Mouse (Mus musculus) heart, adult 2 months (tissue): ENCODE measurements around the gene Evpl. TPM values are rescaled to one million over a fixed set of nuclear protein-coding genes. Genes with fewer than 3 reads are reported as not detected.

Source experiments
- DNase-seq, 2 experiments: peaks; one replicate each; pipeline ENCODE4 v3.0.0; 2021
- H3K27ac ChIP-seq: fragments of 200-600 bp; 2 replicates; pipeline ENCODE4 v1.8.1; 2022
- H3K27me3 ChIP-seq: fragments of 200-500 bp; 2 replicates; pipeline ENCODE4 v1.6.1; 2012; ENCODE audit warnings: mild to moderate bottlenecking, low read length, inconsistent platforms, mixed read lengths; ENCODE audit not compliant: control insufficient read depth, insufficient read depth
- H3K36me3 ChIP-seq: fragments of 200-500 bp; 2 replicates; pipeline ENCODE4 v1.6.1; 2012; ENCODE audit warnings: low read length, inconsistent platforms; ENCODE audit not compliant: control insufficient read depth, insufficient read depth
- H3K4me1 ChIP-seq: fragments of 200-500 bp; 2 replicates; pipeline ENCODE4 v1.6.1; 2011; ENCODE audit warnings: low read length; ENCODE audit not compliant: control insufficient read depth, insufficient read depth
- H3K4me3 ChIP-seq: fragments of 200-600 bp; 2 replicates; pipeline ENCODE4 v1.8.1; 2022
- H3K79me2 ChIP-seq: fragments of 200-500 bp; replicated peaks from 2 replicates; pipeline ENCODE4 v1.6.1; 2012; ENCODE audit warnings: mild to moderate bottlenecking, inconsistent platforms, low read length, moderate library complexity, mixed read lengths; ENCODE audit not compliant: control insufficient read depth, insufficient read depth
- H3K9ac ChIP-seq: fragments of 200-500 bp; 2 replicates; pipeline ENCODE4 v1.6.1; 2012; ENCODE audit warnings: low read depth, mild to moderate bottlenecking, control low read depth, inconsistent platforms, low read length, mixed read lengths
- CTCF ChIP-seq: fragments of 200-600 bp; IDR thresholded peaks from 2 replicates; pipeline ENCODE4 v1.8.1; 2022; ENCODE audit warnings: antibody characterized with exemption, mild to moderate bottlenecking, moderate library complexity
- EP300 ChIP-seq: fragments of 200-500 bp; IDR thresholded peaks from 2 replicates; pipeline ENCODE4 v1.6.1; 2011; ENCODE audit warnings: low read depth, low read length, control low read depth; ENCODE audit not compliant: insufficient read depth
- POLR2A ChIP-seq: fragments of 200-500 bp; IDR thresholded peaks from 2 replicates; pipeline ENCODE4 v1.6.1; 2011; ENCODE audit warnings: mild to moderate bottlenecking, low read depth, low read length, control low read depth; ENCODE audit not compliant: insufficient read depth
- WGBS: fragments of 180-500 bp; shearing (Covaris S2); methylation state at CpG from one replicate; pipeline ENCODE4 v1.1.7; 2018; 5-methylcytosine and 5-hydroxymethylcytosine counted together
- intact Hi-C: fragments of 180-260 bp; cut with DNase I; formaldehyde crosslinking; loops from one replicate; pipeline ENCODE4 v1.15.1; 2025
- polyA plus RNA-seq: library from polyadenylated mRNA; depleted of rRNA; stranded (reverse); fragments of >200 nt; gene quantifications from 2 replicates; pipeline ENCODE4 v1.2.3, GENCODE M21; 2012; rRNA removed
- total RNA-seq, 2 experiments: library from RNA; stranded (reverse); gene quantifications; 2 replicates each; pipeline ENCODE4 v1.2.3; 2021

The Evpl gene
- total and polyA plus RNA-seq, 3 experiments, result 0.29 to 0.50 (median 0.39) TPM

GRCm38 (mm10) chr11:116186360-116186759, 51.5 kb downstream of the Evpl start:
- Histone ChIP-seq H3K4me3 (no peak overlapping the region), H3K9ac (no peak overlapping the region), H3K4me1 (peaks cover 12% of the 10 kb centered on the region), H3K79me2 (peaks cover 9% of the 10 kb centered on the region), H3K27ac (no peak overlapping the region), H3K27me3 (no peaks in the 10 kb centered on the region), H3K36me3 (peaks cover 13% of the 10 kb centered on the region)
- 81% methylated on average over 11 of the region's 11 CpGs for WGBS
- DNase-seq, result no peak
- intact Hi-C loops, result no loop called here
- no peak for TF ChIP-seq CTCF
- TF ChIP-seq POLR2A, result no peak
- TF ChIP-seq EP300, result no peak

- no peak for DNase-seq
- peaks cover 12% of the 10 kb centered on the region for H3K4me1 ChIP-seq
- peaks cover 7% of the 10 kb centered on the region for H3K79me2 ChIP-seq
- WGBS, result 54% methylated on average over 3 of the region's 3 CpGs
- no peak overlapping the region for H3K4me3 ChIP-seq
- no peaks in the 10 kb centered on the region for H3K27me3 ChIP-seq
- no peak overlapping the region for H3K9ac ChIP-seq
- no peak overlapping the region for H3K27ac ChIP-seq
- no peak for TF ChIP-seq EP300
- TF ChIP-seq CTCF, result no peak
- no peak for TF ChIP-seq POLR2A
- peaks cover 13% of the 10 kb centered on the region for H3K36me3 ChIP-seq
- intact Hi-C loops, result no loop called here
Measured at GRCm38 (mm10) chr11:116185836-116186235, 52.0 kb downstream of the Evpl start.

- H3K79me2 ChIP-seq, result no peaks in the 10 kb centered on the region
- WGBS, result 88% methylated on average over 20 of the region's 20 CpGs
- no peak overlapping the region for H3K27ac ChIP-seq
- no peak overlapping the region for H3K9ac ChIP-seq
- intact Hi-C loops, result no loop called here
- DNase-seq, result no peak
- H3K4me1 ChIP-seq, result no peaks in the 10 kb centered on the region
- H3K4me3 ChIP-seq, result no peak overlapping the region
- no peaks in the 10 kb centered on the region for H3K27me3 ChIP-seq
- no peak for TF ChIP-seq EP300
- no peak for TF ChIP-seq POLR2A
- no peak for TF ChIP-seq CTCF
- H3K36me3 ChIP-seq, result no peaks in the 10 kb centered on the region
Measured at GRCm38 (mm10) chr11:116178411-116179121, 59.3 kb downstream of the Evpl start.

- H3K79me2 ChIP-seq, result no peaks in the 10 kb centered on the region
- H3K4me1 ChIP-seq, result no peaks in the 10 kb centered on the region
- no peak overlapping the region for H3K9ac ChIP-seq
- H3K4me3 ChIP-seq, result no peak overlapping the region
- H3K36me3 ChIP-seq, result no peaks in the 10 kb centered on the region
- no peak overlapping the region for H3K27ac ChIP-seq
- H3K27me3 ChIP-seq, result no peaks in the 10 kb centered on the region
- intact Hi-C loops, result no loop called here
- no peak for DNase-seq
- WGBS, result 88% methylated on average over 7 of the region's 7 CpGs
- no peak for TF ChIP-seq POLR2A
- TF ChIP-seq CTCF, result no peak
- TF ChIP-seq EP300, result no peak
Measured at GRCm38 (mm10) chr11:116176010-116176409, 61.9 kb downstream of the Evpl start.

GRCm38 (mm10) chr11:116174775-116175448, 63.0 kb downstream of the Evpl start:
- no peaks in the 10 kb centered on the region for H3K36me3 ChIP-seq
- 92% methylated on average over 22 of the region's 22 CpGs for WGBS
- TF ChIP-seq CTCF, result no peak
- no peak for TF ChIP-seq EP300
- TF ChIP-seq POLR2A, result no peak
- no peak overlapping the region for H3K4me3 ChIP-seq
- no peaks in the 10 kb centered on the region for H3K79me2 ChIP-seq
- H3K27ac ChIP-seq, result no peak overlapping the region
- intact Hi-C loops, result no loop called here
- no peak for DNase-seq
- no peaks in the 10 kb centered on the region for H3K27me3 ChIP-seq
- no peak overlapping the region for H3K9ac ChIP-seq
- H3K4me1 ChIP-seq, result no peaks in the 10 kb centered on the region

- TF ChIP-seq EP300, result no peak
- TF ChIP-seq CTCF, result no peak
- TF ChIP-seq POLR2A, result no peak
- Histone ChIP-seq H3K27me3 (no peaks in the 10 kb centered on the region), H3K4me1 (no peaks in the 10 kb centered on the region; the same call in 1 of the 2 replicates), H3K9ac (no peak overlapping the region), H3K27ac (no peak overlapping the region), H3K79me2 (no peaks in the 10 kb centered on the region), H3K4me3 (no peak overlapping the region), H3K36me3 (no peaks in the 10 kb centered on the region)
- 92% methylated on average over 2 of the region's 2 CpGs for WGBS
- no peak for DNase-seq
- intact Hi-C loops, result no loop called here
Measured at GRCm38 (mm10) chr11:116171959-116172358, 65.9 kb downstream of the Evpl start.

Other genes with a start within 250 kb of the Evpl start
- gene Galk1, start 225.4 kb downstream of the Evpl start, total RNA-seq, result 10 to 100 TPM; 14.5 to 14.7 TPM
- gene Galk1, start 225.4 kb downstream of the Evpl start, polyA plus RNA-seq, result 14.6 and 16.4 TPM in 2 replicates
- 100 to 1,000 TPM; 105 to 128 TPM for gene H3f3b, start 210.1 kb downstream of the Evpl start, total RNA-seq
- 67.5 and 82.1 TPM in 2 replicates for gene H3f3b, start 210.1 kb downstream of the Evpl start, polyA plus RNA-seq
- 1 to 10 TPM; 7.1 to 7.9 TPM for gene Unk, start 207.8 kb downstream of the Evpl start, total RNA-seq
- 16.5 and 20.4 TPM in 2 replicates for gene Unk, start 207.8 kb downstream of the Evpl start, polyA plus RNA-seq
- gene Unc13d, start 160.1 kb downstream of the Evpl start, total RNA-seq, result 1 to 10 TPM in 1 of 2 experiments, under 1 TPM in 1; 0.55 to 1.5 TPM
- gene Unc13d, start 160.1 kb downstream of the Evpl start, polyA plus RNA-seq, result 1.1 and 1.7 TPM in 2 replicates
- 100 to 1,000 TPM in 1 of 2 experiments, 10 to 100 TPM in 1; 91.0 to 108 TPM for gene Wbp2, start 151.1 kb downstream of the Evpl start, total RNA-seq
- 151 and 176 TPM in 2 replicates for gene Wbp2, start 151.1 kb downstream of the Evpl start, polyA plus RNA-seq
- gene Trim47, start 110.9 kb downstream of the Evpl start, total RNA-seq, result 10 to 100 TPM; 23.1 to 28.2 TPM
- gene Trim47, start 110.9 kb downstream of the Evpl start, polyA plus RNA-seq, result 23.7 and 29.5 TPM in 2 replicates
- 1 to 10 TPM; 6.1 to 8.6 TPM for gene Trim65, start 106.9 kb downstream of the Evpl start, total RNA-seq
- gene Trim65, start 106.9 kb downstream of the Evpl start, polyA plus RNA-seq, result 8.8 and 10.8 TPM in 2 replicates
- gene Mrpl38, start 99.2 kb downstream of the Evpl start, total RNA-seq, result 10 to 100 TPM; 56.8 to 59.7 TPM
- gene Mrpl38, start 99.2 kb downstream of the Evpl start, polyA plus RNA-seq, result 42.1 and 55.5 TPM in 2 replicates
- gene Fbf1, start 69.9 kb downstream of the Evpl start, total RNA-seq, result 10 to 100 TPM; 14.8 to 15.0 TPM
- gene Fbf1, start 69.9 kb downstream of the Evpl start, polyA plus RNA-seq, result 11.8 and 17.6 TPM in 2 replicates
- gene Ten1, start 39.2 kb downstream of the Evpl start, total RNA-seq, result 10 to 100 TPM in 1 of 2 experiments, 1 to 10 TPM in 1; 9.1 to 12.8 TPM
- 10.2 and 17.0 TPM in 2 replicates for gene Ten1, start 39.2 kb downstream of the Evpl start, polyA plus RNA-seq
- gene Acox1, start 39.0 kb downstream of the Evpl start, total RNA-seq, result 100 to 1,000 TPM; 159 to 195 TPM
- gene Acox1, start 39.0 kb downstream of the Evpl start, polyA plus RNA-seq, result 134 and 205 TPM in 2 replicates
- 10 to 100 TPM; 61.5 to 71.2 TPM for gene Srp68, start 36.1 kb upstream of the Evpl start, total RNA-seq
- 40.0 and 50.7 TPM in 2 replicates for gene Srp68, start 36.1 kb upstream of the Evpl start, polyA plus RNA-seq
- not detected for gene Galr2, start 42.9 kb upstream of the Evpl start, total RNA-seq
- 0.18 and 0.32 TPM in 2 replicates for gene Galr2, start 42.9 kb upstream of the Evpl start, polyA plus RNA-seq
- gene Exoc7, start 69.2 kb upstream of the Evpl start, total RNA-seq, result 10 to 100 TPM; 43.7 to 44.0 TPM
- gene Exoc7, start 69.2 kb upstream of the Evpl start, polyA plus RNA-seq, result 28.0 and 29.7 TPM in 2 replicates
- not detected for gene Foxj1, start 97.3 kb upstream of the Evpl start, total RNA-seq
- gene Foxj1, start 97.3 kb upstream of the Evpl start, polyA plus RNA-seq, result 5.1 TPM in 1 of 2 replicates, not detected in the other
- 1 to 10 TPM; 6.0 to 7.2 TPM for gene Rnf157, start 175.0 kb upstream of the Evpl start, total RNA-seq
- gene Rnf157, start 175.0 kb upstream of the Evpl start, polyA plus RNA-seq, result 3.0 and 5.7 TPM in 2 replicates
- gene Ubald2, start 196.0 kb upstream of the Evpl start, total RNA-seq, result 10 to 100 TPM; 29.2 to 34.1 TPM
- gene Ubald2, start 196.0 kb upstream of the Evpl start, polyA plus RNA-seq, result 45.5 and 80.1 TPM in 2 replicates
- gene Qrich2, start 228.2 kb upstream of the Evpl start, total RNA-seq, result not detected
- 0.18 and 0.23 TPM in 2 replicates for gene Qrich2, start 228.2 kb upstream of the Evpl start, polyA plus RNA-seq